Mouse (Mus musculus) c-Kit-positive CD71-positive TER-119-negative erythroid progenitor cells, embryonic 14.5 days (primary cell): ENCODE measurements around the gene 4921501E09Rik.
"Not testable (repeated sequence)": the region's sequence is repeated elsewhere in the genome, so short reads cannot be mapped to it uniquely, and the experiment has no call there.

Source experiments
- DNase-seq: peaks from one replicate; pipeline ENCODE4 v3.0.0-alpha.2; 2013; ENCODE audit warnings: low read depth

Gene 4921501E09Rik

GRCm38 (mm10) chr17:33067958-33068357 lies at the start of gene 4921501E09Rik:
Gene 4921501E09Rik, minus strand, starts transcription at chr17:33068058.
- DNase-seq = no peak

DNA sequence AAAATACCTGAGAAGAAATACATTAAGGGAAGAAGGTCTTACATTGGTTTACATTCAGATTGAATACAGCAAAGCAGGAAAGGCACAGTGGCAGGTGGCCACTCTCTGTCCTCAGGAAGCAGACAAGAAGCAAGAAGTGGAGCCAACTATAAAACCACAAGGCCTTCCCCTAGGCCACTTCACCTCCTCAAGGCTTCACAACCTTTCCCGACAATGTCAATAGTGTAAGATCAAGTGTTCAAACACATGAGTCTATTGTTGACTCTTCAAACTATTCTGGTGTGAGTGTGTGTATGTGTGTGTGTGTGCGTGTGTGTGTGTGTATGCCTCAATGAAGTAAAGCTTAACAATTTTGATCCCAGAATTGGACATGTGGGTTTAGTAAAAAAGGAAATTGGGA lies 29.5 kb upstream of the 4921501E09Rik start:
- DNase-seq = no peak

GRCm38 (mm10) chr17:33092391-33093193 lies 24.7 kb upstream of the 4921501E09Rik start:
- peak; percentile 47 for DNase-seq

DNA sequence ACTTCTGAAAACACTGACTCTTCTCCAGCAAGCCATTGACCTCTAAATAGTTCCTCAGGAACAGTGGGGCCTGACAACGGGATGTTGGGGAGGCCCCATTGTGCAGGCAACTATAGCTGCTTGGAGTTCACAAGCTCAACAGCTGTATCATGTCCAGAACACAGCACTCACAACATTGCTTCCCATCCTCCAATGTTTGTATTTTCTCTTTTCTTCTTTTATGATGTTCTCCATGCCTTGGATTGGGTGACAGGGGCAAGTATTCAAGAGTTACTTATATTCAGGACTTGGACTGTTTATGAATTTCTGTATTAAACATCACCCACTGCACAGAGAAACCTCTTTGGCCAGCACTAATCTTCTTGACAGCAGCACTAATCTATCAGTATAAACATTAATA lies 23.8 kb upstream of the 4921501E09Rik start:
- no peak for DNase-seq

DNA sequence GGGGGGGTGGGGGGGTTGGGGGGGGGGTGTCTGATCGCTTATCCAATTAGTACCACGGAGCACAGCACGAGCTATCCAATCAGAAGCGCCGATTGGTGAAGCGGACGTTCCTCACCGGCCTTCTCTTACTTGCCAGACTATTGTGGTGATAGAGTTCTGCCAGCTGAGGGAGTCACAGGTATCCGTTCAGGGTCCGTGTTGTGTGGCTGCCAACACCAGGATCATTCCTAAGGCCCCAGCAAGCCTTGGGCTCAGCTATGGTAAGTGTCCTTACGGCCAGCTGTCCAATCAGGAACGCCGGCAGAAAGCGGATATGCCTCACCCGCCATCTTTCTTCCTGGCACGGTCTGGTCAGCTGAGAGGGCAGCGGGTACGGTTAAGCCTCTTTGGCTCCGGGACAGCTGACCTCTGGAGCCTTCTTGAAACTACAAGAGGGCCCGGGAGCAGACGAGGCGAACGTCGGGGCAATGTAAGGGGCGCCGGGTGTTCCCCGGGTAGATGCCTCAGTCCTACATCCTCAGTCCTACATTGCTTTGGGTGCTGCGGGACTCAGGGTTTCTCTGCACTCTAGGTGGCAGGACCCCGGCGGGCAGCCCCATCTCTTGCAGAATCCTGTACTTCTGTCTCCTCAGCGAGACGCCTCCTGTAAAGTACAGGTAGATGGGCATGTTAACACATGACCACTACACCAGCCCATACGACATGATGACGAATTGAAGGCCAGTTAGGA lies 21.5 kb upstream of the 4921501E09Rik start, which contains the start of gene Zfp563:
Zfp563 (plus strand) TSS at position 91 of the 730 bp plus-strand sequence.
- DNase-seq = peak; percentile 69

DNA sequence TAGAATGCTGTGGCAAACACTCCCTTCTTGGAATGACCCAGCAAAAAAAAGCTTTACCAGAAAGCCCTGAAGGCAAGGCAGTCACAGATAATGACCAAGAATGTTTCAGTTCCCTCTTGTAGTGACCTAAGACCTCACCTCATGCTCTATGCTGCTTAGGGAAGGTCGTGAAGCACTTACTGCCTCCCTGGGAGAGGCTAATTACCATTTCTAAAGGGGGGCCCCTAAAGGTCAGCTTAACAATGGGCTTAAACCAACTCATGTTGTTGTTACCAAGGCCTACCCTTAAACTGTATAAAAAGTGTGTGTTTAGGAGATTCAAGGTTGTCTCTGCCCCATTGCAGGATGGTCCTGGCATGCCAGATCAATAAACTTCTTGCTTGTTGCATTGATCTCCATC lies 4.9 kb downstream of the 4921501E09Rik start:
- DNase-seq = no peak

DNA sequence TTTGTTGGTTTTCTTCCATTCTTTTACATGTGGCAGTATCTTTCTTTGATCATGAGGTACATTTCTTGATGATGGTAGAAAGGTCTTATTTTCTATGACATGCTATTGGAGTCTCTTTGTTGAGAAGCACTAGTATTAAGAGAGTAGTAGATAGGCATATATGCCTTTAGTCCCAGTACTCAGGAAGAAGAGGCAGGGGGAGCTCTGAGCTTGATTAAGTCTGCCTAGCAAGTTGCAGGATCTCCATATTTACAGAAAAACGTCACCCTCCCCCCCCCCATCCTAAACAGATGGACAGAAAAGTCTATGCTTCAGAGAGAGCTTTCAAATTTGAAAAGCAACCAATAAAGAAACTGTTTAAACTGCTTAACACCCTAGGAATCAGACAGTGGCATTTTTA lies 9.1 kb downstream of the 4921501E09Rik start:
- DNase-seq = no peak

- DNase-seq = peak; percentile 88
Measured at GRCm38 (mm10) chr17:33032900-33033891, 34.7 kb downstream of the 4921501E09Rik start, which contains the start of gene Zfp763. Gene Zfp763, minus strand, starts transcription at chr17:33033402.

- DNase-seq = no peak
Measured at GRCm38 (mm10) chr17:33032376-33032775, 35.5 kb downstream of the 4921501E09Rik start.

DNA sequence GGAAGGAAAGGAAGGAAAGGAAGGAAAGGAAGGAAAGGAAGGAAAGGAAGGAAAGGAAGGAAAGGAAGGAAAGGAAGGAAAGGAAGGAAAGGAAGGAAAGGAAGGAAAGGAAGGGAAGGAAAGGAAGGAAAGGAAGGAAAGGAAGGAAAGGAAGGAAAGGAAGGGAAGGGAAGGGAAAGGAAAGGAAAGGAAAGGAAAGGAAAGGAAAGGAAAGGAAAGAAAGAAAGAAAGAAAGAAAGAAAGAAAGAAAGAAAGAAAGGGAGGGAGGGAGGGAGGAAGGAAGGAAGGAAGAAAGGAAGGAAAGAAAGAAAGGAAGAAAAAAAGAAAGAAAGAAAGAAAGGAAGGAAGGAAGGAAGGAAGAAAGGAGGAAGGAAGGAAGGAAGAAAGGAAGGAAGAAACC lies 47.4 kb downstream of the 4921501E09Rik start:
- not testable (repeated sequence) for DNase-seq
